Mouse (Mus musculus) heart, embryonic 13.5 days (tissue): ENCODE data around the gene Hsd17b14. TPM values are rescaled to one million over a fixed set of nuclear protein-coding genes. Genes with fewer than 3 reads are reported as not detected.

Experiments
- polyA plus RNA-seq: library from polyadenylated mRNA; unstranded; fragments of >200 nt; fragmentation: Nextera tagmentation; extraction: Ambion mirVana; gene quantifications from 2 replicates; pipeline ENCODE4 v1.2.1, GENCODE M21; 2015

The Hsd17b14 gene
- polyA plus RNA-seq, 1 experiment from 2014 or later: 0.43 TPM

Other genes with a start within 250 kb of the Hsd17b14 start
- 12.7 and 13.5 TPM in 2 replicates for gene Trpm4, start 221.1 kb upstream of the Hsd17b14 start, polyA plus RNA-seq
- 24.2 and 27.7 TPM in 2 replicates for gene Hrc, start 219.6 kb upstream of the Hsd17b14 start, polyA plus RNA-seq
- gene Ppfia3, start 187.9 kb upstream of the Hsd17b14 start, polyA plus RNA-seq: 2.3 and 2.9 TPM in 2 replicates
- gene Lin7b, start 184.3 kb upstream of the Hsd17b14 start, polyA plus RNA-seq: 1.0 and 1.2 TPM in 2 replicates
- gene Snrnp70, start 159.2 kb upstream of the Hsd17b14 start, polyA plus RNA-seq: 136 and 140 TPM in 2 replicates
- gene Kcna7, start 149.2 kb upstream of the Hsd17b14 start, polyA plus RNA-seq: 0.32 and 0.50 TPM in 2 replicates
- 1.6 and 1.8 TPM in 2 replicates for gene Ntf5, start 141.2 kb upstream of the Hsd17b14 start, polyA plus RNA-seq
- not detected in 2 replicates for gene Lhb, start 134.1 kb upstream of the Hsd17b14 start, polyA plus RNA-seq
- gene Gys1, start 120.0 kb upstream of the Hsd17b14 start, polyA plus RNA-seq: 91.8 and 95.3 TPM in 2 replicates
- gene Ruvbl2, start 116.8 kb upstream of the Hsd17b14 start, polyA plus RNA-seq: 80.6 and 85.6 TPM in 2 replicates
- 5,089 and 5,516 TPM in 2 replicates for gene Ftl1, start 95.0 kb upstream of the Hsd17b14 start, polyA plus RNA-seq
- gene Bax, start 88.0 kb upstream of the Hsd17b14 start, polyA plus RNA-seq: 124 and 139 TPM in 2 replicates
- 0.74 and 1.0 TPM in 2 replicates for gene Tulp2, start 73.0 kb upstream of the Hsd17b14 start, polyA plus RNA-seq
- gene Gm45808, start 68.1 kb upstream of the Hsd17b14 start, polyA plus RNA-seq: not detected in 2 replicates
- gene Dhdh, start 66.1 kb upstream of the Hsd17b14 start, polyA plus RNA-seq: 3.9 TPM in 2 replicates
- 175 and 177 TPM in 2 replicates for gene Nucb1, start 44.5 kb upstream of the Hsd17b14 start, polyA plus RNA-seq
- 38.5 and 49.6 TPM in 2 replicates for gene Ppp1r15a, start 28.6 kb upstream of the Hsd17b14 start, polyA plus RNA-seq
- gene Plekha4, start 28.6 kb upstream of the Hsd17b14 start, polyA plus RNA-seq: 1.1 and 1.2 TPM in 2 replicates
- gene Bcat2, start 15.3 kb downstream of the Hsd17b14 start, polyA plus RNA-seq: 65.4 and 66.3 TPM in 2 replicates
- gene Fgf21, start 60.6 kb downstream of the Hsd17b14 start, polyA plus RNA-seq: not detected in 2 replicates
- not detected in 2 replicates for gene Fut1, start 62.4 kb downstream of the Hsd17b14 start, polyA plus RNA-seq
- 0.11 and 0.19 TPM in 2 replicates for gene Izumo1, start 66.9 kb downstream of the Hsd17b14 start, polyA plus RNA-seq
- 17.1 and 18.9 TPM in 2 replicates for gene Rasip1, start 72.6 kb downstream of the Hsd17b14 start, polyA plus RNA-seq
- 3.3 and 5.0 TPM in 2 replicates for gene Mamstr, start 85.1 kb downstream of the Hsd17b14 start, polyA plus RNA-seq
- gene Fut2, start 111.5 kb downstream of the Hsd17b14 start, polyA plus RNA-seq: 0.86 and 1.1 TPM in 2 replicates
- 0.11 TPM in 1 of 2 replicates, not detected in the other for gene Ntn5, start 129.1 kb downstream of the Hsd17b14 start, polyA plus RNA-seq
- gene Sec1, start 139.5 kb downstream of the Hsd17b14 start, polyA plus RNA-seq: 0.29 and 0.47 TPM in 2 replicates
- 5.4 and 6.0 TPM in 2 replicates for gene Car11, start 144.9 kb downstream of the Hsd17b14 start, polyA plus RNA-seq
- 2.2 and 3.5 TPM in 2 replicates for gene Dbp, start 150.2 kb downstream of the Hsd17b14 start, polyA plus RNA-seq
- gene Rpl18, start 160.6 kb downstream of the Hsd17b14 start, polyA plus RNA-seq: 630 and 695 TPM in 2 replicates
- gene Sphk2, start 163.1 kb downstream of the Hsd17b14 start, polyA plus RNA-seq: 16.7 and 17.5 TPM in 2 replicates
- 0.20 and 0.31 TPM in 2 replicates for gene Fam83e, start 166.3 kb downstream of the Hsd17b14 start, polyA plus RNA-seq
- gene Spaca4, start 170.9 kb downstream of the Hsd17b14 start, polyA plus RNA-seq: not detected in 2 replicates
- gene Lmtk3, start 228.8 kb downstream of the Hsd17b14 start, polyA plus RNA-seq: 0.62 and 0.80 TPM in 2 replicates
- gene Sult2b1, start 229.8 kb downstream of the Hsd17b14 start, polyA plus RNA-seq: 0.24 and 0.38 TPM in 2 replicates